Mouse (Mus musculus) heart, embryonic 12.5 days (tissue): ENCODE results near the gene Gm20388. TPM values are rescaled to one million over a fixed set of nuclear protein-coding genes. Genes with fewer than 3 reads are reported as not detected.
A peak's percentile ranks its signal among the peaks of the same experiment; 100 is the strongest.

Source experiments
- ATAC-seq: fragments of 200-750 bp; cut with Nextera tagmentation; 2 replicates; pipeline ENCODE4 v1.8.0; 2017; ENCODE audit warnings: moderate TSS enrichment, moderate library complexity; ENCODE audit not compliant: insufficient number of reproducible peaks, low FRiP score
- H3K27ac ChIP-seq: fragments of 300-500 bp; sonication (generic); 2 replicates; pipeline ENCODE4 v1.5.1; 2016; ENCODE audit warnings: mild to moderate bottlenecking, moderate library complexity; ENCODE audit not compliant: poor library complexity, severe bottlenecking
- H3K27me3 ChIP-seq: fragments of 300-500 bp; sonication (generic); replicated peaks from 2 replicates; pipeline ENCODE4 v1.6.1; 2016; ENCODE audit warnings: mild to moderate bottlenecking, moderate library complexity
- H3K36me3 ChIP-seq: fragments of 300-500 bp; sonication (generic); 2 replicates; pipeline ENCODE4 v1.6.1; 2016; ENCODE audit warnings: mild to moderate bottlenecking, moderate library complexity
- H3K4me1 ChIP-seq: fragments of 300-500 bp; sonication (generic); replicated peaks from 2 replicates; pipeline ENCODE4 v1.6.1; 2016; ENCODE audit warnings: mild to moderate bottlenecking
- H3K4me2 ChIP-seq: fragments of 300-500 bp; sonication (generic); 2 replicates; pipeline ENCODE4 v1.6.1; 2016; ENCODE audit warnings: mild to moderate bottlenecking, moderate library complexity
- H3K4me3 ChIP-seq: fragments of 300-500 bp; sonication (generic); 2 replicates; pipeline ENCODE4 v1.5.1; 2016; ENCODE audit warnings: mild to moderate bottlenecking
- H3K9ac ChIP-seq: fragments of 300-500 bp; sonication (generic); 2 replicates; pipeline ENCODE4 v1.6.1; 2016; ENCODE audit warnings: mild to moderate bottlenecking, moderate library complexity
- H3K9me3 ChIP-seq: fragments of 300-500 bp; sonication (generic); replicated peaks from 2 replicates; pipeline ENCODE4 v1.6.1; 2016; ENCODE audit warnings: mild to moderate bottlenecking, moderate library complexity
- WGBS: fragments of 180-500 bp; shearing (Covaris S2); methylation state at CpG from one replicate; pipeline ENCODE4 v1.1.7; 2016; 5-methylcytosine and 5-hydroxymethylcytosine counted together
- polyA plus RNA-seq: library from polyadenylated mRNA; unstranded; fragments of >200 nt; fragmentation: Nextera tagmentation; extraction: Ambion mirVana; gene quantifications from 2 replicates; pipeline ENCODE4 v1.2.1, GENCODE M21; 2016

Gene Gm20388
- polyA plus RNA-seq, 1 experiment from 2014 or later, result not detected

DNA sequence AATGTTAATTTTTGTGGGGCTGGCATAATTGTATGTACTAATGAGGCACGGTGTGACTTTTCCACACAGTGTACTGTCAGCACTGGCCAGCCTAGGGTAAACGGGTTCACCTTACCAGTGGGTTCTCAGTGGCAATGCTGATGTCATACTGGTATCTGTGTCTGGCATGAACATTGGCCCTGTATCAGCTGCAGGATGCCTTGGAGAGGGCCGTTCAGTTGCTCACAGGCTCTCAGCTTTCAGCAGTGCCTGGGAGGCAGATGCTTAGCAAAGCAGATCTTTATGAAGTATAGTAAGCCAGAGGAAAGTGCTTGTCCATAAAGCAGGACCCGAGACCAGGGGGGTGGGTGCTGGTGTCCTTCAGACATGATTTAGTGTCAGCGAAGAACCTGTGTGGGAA, 2055.5 kb downstream of the Gm20388 start:
- ATAC-seq, result no peak
- Histone ChIP-seq H3K9me3 (no peaks in the 10 kb centered on the region), H3K27ac (no peak overlapping the region), H3K36me3 (0 out of 2 replicates have a peak, but pooled peaks cover 3% of the 10 kb centered on the region), H3K4me2 (no peak overlapping the region), H3K9ac (no peak overlapping the region), H3K4me1 (peaks cover 74% of the 10 kb centered on the region), H3K4me3 (no peak overlapping the region), H3K27me3 (no peaks in the 10 kb centered on the region)
- 55% methylated on average over 5 of the region's 5 CpGs for whole genome bisulfite sequencing

- ATAC-seq, result peak; percentile 64
- peaks cover 72% of the 10 kb centered on the region for H3K4me1 ChIP-seq
These were observed 2056.2 kb downstream of the Gm20388 start for GRCm38 (mm10) chr8:121966714-121967448.

DNA sequence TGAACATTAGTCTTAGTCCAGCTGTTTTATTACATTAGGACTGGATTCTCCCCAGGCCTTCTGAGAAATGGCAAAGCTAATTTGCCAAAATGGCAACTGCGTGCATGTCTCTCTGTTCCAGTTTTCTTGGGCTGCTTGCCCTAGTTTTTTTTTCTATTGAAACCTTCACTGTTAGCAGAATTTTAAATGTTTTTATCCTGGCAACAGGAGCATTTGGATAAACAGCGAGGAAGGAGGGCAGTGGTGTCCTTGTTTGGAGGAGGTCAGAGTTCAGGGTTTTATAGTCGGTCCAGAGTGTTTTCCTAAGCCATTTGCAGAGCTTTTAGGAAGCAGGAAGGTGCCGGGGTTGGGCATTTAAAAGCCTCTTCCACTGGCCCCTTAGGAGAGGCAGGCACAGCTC, 2057.3 kb downstream of the Gm20388 start:
- Histone ChIP-seq H3K9me3 (no peaks in the 10 kb centered on the region), H3K27me3 (no peaks in the 10 kb centered on the region), H3K4me1 (peaks cover 68% of the 10 kb centered on the region), H3K27ac (0 out of 2 replicates have a peak overlapping the region, but pooled peaks have one; percentile 3), H3K36me3 (peaks cover 6% of the 10 kb centered on the region; the same call in 1 of the 2 replicates), H3K9ac (no peak overlapping the region), H3K4me3 (no peak overlapping the region), H3K4me2 (no peak overlapping the region)
- no peak for ATAC-seq
- WGBS, result 64% methylated on average over 4 of the region's 4 CpGs

More at GRCm38 (mm10) chr8:121966714-121967448, 2056.2 kb downstream of the Gm20388 start:
- no peak overlapping the region for H3K4me2 ChIP-seq
- H3K9ac ChIP-seq, result peak overlapping the region; percentile 66
- 0 out of 2 replicates have a peak, but pooled peaks cover 3% of the 10 kb centered on the region for H3K36me3 ChIP-seq
- H3K27me3 ChIP-seq, result no peaks in the 10 kb centered on the region
- H3K27ac ChIP-seq, result 0 out of 2 replicates have a peak overlapping the region, but pooled peaks have one; percentile 12
- no peak overlapping the region for H3K4me3 ChIP-seq
- WGBS, result 60% methylated on average over 7 of the region's 7 CpGs
- no peaks in the 10 kb centered on the region for H3K9me3 ChIP-seq

DNA sequence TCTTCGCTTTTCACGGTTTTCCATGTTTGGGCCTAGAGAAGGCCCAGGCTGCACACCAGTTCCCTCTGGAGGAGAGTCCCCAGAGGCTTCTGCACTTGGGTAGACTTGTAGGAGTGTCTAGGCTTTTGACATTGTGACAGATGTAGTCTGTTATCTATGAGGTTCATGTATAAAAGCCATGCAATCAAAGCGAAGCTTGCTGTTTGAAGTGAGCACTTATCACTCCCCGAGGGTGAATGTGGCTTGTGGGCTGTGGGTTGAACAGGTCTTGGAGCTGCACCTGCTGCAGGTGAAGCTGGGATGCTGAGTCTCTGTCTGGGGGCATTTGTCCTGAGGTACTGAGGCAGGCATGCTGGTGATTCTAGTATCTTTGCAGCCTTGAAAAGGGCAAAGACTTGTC, 2057.9 kb downstream of the Gm20388 start:
- no peaks in the 10 kb centered on the region for H3K27me3 ChIP-seq
- H3K4me2 ChIP-seq, result no peak overlapping the region
- H3K4me1 ChIP-seq, result peaks cover 65% of the 10 kb centered on the region
- 0 out of 2 replicates have a peak overlapping the region, but pooled peaks have one; percentile 3 for H3K27ac ChIP-seq
- no peak overlapping the region for H3K9ac ChIP-seq
- WGBS, result 49% methylated on average over 4 of the region's 4 CpGs
- no peaks in the 10 kb centered on the region for H3K9me3 ChIP-seq
- no peak overlapping the region for H3K4me3 ChIP-seq
- peaks cover 6% of the 10 kb centered on the region; the same call in 1 of the 2 replicates for H3K36me3 ChIP-seq
- no peak for ATAC-seq

DNA sequence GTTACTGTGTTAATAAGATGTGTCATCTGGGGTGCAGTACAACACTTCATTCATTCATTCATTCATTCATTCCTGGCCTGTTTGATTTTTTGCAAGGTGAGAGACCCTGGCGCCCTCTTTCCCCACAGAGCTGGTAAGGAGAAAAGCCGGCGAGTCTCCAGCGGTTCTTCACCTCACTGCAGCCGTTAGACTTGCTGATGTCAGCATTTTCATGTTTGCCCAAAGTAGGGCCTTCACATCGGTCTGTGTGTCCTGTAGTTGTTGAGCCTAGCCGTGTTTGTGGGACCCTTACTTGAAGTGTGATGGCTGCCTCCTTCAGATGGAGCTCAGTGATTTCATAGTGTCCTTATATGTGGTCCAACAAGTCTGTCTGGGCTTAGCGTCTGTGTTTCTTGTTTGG, 2059.6 kb downstream of the Gm20388 start:
- 86% methylated on average over 8 of the region's 8 CpGs for WGBS
- Histone ChIP-seq H3K27ac (no peak overlapping the region), H3K4me3 (no peak overlapping the region), H3K27me3 (no peaks in the 10 kb centered on the region), H3K4me2 (no peak overlapping the region), H3K9ac (no peak overlapping the region), H3K9me3 (no peaks in the 10 kb centered on the region), H3K4me1 (peaks cover 51% of the 10 kb centered on the region), H3K36me3 (peaks cover 22% of the 10 kb centered on the region)
- no peak for ATAC-seq

DNA sequence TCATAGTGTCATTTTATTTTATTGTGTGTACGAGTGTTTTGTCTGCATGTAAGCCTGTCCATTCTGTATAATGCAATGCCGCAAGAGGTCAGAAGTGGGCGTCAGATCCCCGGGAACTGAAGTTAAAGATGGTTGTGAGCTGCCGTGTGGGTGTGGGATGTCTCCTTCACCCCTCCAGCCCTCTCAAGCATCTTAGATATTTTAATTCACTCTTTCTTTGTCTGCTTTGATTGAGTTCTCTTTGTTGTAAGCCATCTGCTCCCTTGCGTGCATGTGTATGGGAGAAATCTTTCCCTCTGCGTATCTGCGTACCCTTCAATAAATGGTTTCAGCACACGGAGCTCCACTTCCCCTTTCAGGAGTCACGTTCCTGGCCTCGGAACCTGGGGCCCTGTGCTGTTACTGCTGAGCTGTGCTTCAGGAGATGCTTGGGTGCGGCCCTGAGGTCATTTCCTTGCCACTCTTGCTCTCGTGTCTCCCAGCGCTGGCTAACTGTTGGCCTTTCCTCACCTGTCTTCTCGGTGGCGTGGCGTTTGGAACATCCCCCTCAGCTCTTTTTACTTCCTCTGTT, 2060.9 kb downstream of the Gm20388 start:
- 78% methylated on average over 17 of the region's 17 CpGs for WGBS
- H3K36me3 ChIP-seq, result peaks cover 36% of the 10 kb centered on the region
- H3K4me3 ChIP-seq, result no peak overlapping the region
- no peak overlapping the region for H3K9ac ChIP-seq
- H3K9me3 ChIP-seq, result no peaks in the 10 kb centered on the region
- H3K4me2 ChIP-seq, result no peak overlapping the region
- ATAC-seq, result no peak
- H3K27ac ChIP-seq, result no peak overlapping the region
- peaks cover 39% of the 10 kb centered on the region for H3K4me1 ChIP-seq
- H3K27me3 ChIP-seq, result no peaks in the 10 kb centered on the region

DNA sequence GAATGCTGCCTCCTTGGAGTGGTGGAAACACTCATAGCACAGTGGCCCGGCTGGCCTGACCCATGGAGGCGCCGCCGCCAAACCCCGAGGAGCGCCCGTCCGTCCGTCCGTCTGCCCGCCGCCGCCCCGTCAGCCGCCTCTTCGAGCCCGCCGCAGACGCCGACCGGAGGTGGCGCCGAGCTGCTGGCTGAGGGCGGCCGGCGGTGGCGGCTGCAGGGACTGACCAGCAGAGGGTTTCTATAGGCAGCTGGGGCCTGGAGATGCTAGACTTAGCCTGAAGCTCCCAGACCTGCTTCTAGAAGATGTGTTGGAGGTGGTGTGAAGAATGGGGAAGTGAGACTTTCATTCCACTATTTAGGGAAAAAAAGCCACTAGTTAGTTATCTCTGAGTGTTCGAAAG, 2063.3 kb downstream of the Gm20388 start:
- Histone ChIP-seq H3K4me1 (peaks cover 16% of the 10 kb centered on the region), H3K27me3 (no peaks in the 10 kb centered on the region), H3K4me2 (no peak overlapping the region), H3K27ac (no peak overlapping the region), H3K9me3 (no peaks in the 10 kb centered on the region), H3K4me3 (no peak overlapping the region), H3K9ac (no peak overlapping the region), H3K36me3 (peaks cover 50% of the 10 kb centered on the region)
- 94% methylated on average over 28 of the region's 28 CpGs for WGBS
- no peak for ATAC-seq

DNA sequence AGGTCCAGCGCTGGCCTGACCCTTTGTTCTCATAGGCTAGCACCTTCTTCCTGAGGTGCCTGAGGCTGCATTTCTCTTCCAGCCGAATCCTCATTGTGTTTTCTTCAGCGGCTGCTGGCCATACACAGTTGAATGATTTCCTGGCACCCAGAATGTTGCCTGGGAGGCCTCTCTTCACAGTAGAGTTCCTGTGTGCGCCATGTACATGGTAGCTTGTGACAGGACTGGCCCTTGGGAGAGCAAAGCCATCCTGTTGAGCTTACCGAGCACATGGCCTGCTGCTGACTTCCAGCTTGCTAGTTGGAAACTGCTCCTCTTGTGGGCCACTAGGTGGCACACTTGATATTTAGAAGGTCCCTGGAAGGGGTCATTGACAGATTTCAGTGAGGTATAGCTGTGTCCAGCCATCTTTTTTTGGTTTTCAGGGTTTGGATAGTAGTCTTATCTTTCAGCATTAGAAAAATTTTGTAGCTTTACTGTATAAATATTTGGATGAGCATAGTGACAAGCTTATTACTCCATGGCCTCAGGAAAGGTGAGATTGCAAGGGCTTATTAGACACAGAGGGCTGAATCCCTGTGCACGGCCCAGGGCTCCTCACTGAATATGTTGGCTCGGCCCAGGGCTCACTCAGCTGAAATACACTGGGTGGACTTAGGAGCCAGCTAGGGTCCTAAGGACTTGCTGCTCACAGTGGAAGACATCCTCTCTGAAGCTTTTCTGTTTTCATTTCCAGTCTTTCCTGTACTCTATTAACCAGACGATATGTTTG, 2067.4 kb downstream of the Gm20388 start:
- peaks cover 9% of the 10 kb centered on the region for H3K4me1 ChIP-seq
- H3K9ac ChIP-seq, result no peak overlapping the region
- WGBS, result 73% methylated on average over 8 of the region's 8 CpGs
- H3K4me3 ChIP-seq, result no peak overlapping the region
- H3K4me2 ChIP-seq, result no peak overlapping the region
- H3K27ac ChIP-seq, result no peak overlapping the region
- peak; percentile 75 for ATAC-seq
- H3K9me3 ChIP-seq, result no peaks in the 10 kb centered on the region
- H3K27me3 ChIP-seq, result no peaks in the 10 kb centered on the region
- H3K36me3 ChIP-seq, result peaks cover 77% of the 10 kb centered on the region

DNA sequence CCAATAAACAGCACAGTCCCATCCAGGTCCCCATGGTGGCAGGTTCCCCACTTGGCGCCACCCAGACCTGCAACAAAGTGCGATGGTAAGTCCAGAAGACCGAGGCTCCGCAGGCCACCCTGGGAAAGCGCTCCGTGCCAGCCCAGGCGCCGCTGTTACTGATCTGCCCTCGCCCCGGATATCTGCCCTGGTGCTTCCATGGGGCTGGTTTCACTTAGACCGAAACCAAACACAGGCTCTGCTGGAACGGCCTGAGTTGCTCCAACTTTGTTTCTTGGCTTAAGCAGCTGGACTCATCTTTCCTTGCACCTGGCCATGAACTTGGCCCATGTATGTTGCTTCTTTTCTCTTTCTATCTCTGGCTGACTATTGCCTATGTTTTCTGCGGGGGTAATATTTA, 2068.0 kb downstream of the Gm20388 start:
- Histone ChIP-seq H3K4me2 (no peak overlapping the region), H3K4me1 (peaks cover 9% of the 10 kb centered on the region), H3K9me3 (no peaks in the 10 kb centered on the region), H3K27me3 (no peaks in the 10 kb centered on the region), H3K4me3 (no peak overlapping the region), H3K27ac (no peak overlapping the region), H3K9ac (no peak overlapping the region), H3K36me3 (peaks cover 83% of the 10 kb centered on the region)
- no peak for ATAC-seq
- 92% methylated on average over 13 of the region's 13 CpGs for WGBS

- Histone ChIP-seq H3K4me3 (no peak overlapping the region), H3K4me2 (no peak overlapping the region), H3K9me3 (no peaks in the 10 kb centered on the region; the same call in 1 of the 2 replicates), H3K27me3 (no peaks in the 10 kb centered on the region), H3K27ac (no peak overlapping the region), H3K9ac (no peak overlapping the region), H3K36me3 (peaks cover 80% of the 10 kb centered on the region), H3K4me1 (peaks cover 9% of the 10 kb centered on the region)
- 82% methylated on average over 11 of the region's 11 CpGs for WGBS
- ATAC-seq, result no peak
These were observed 2070.3 kb downstream of the Gm20388 start for GRCm38 (mm10) chr8:121980792-121981519.
